Mouse (Mus musculus): ENCODE data around the gene Picalm. TPM values are rescaled to one million over a fixed set of nuclear protein-coding genes. Genes with fewer than 3 reads are reported as not detected.
"Not testable (repeated sequence)": the region's sequence is repeated elsewhere in the genome, so short reads cannot be mapped to it uniquely, and the experiment has no call there.

Picalm gene
- total RNA-seq, 1 experiment = 125 TPM

DNA sequence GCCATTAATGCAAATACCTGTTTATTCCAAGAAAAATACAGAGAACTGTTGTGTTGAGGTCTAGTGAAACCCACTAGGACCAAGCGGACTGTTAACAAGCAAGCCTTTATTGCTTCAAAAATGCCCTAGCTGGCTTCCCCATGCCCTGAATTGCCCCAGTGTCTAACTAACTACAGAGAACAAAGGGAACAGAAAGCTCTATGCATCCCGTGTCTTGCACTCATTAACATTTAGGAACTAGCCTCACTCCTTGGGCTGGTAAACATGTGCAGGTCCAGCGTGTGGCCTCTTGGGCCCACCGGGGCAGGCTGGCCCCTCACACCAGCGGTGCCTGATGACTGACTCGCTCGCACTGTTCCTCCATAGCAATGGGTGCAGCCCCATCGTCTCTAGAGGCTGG is 86.5 kb downstream of the Picalm start:
- Histone ChIP-seq H3K27ac (ENCODE audit: insufficient read depth, low read depth, low read length, poor library complexity, severe bottlenecking) (no peak overlapping the region), H3K9me3 (ENCODE audit: control insufficient read depth, insufficient read depth, low read depth, low read length) (no peaks in the 10 kb centered on the region), H3K9ac (ENCODE audit: insufficient read depth, low read depth, low read length, poor library complexity, severe bottlenecking) (no peak overlapping the region), H3K4me3 (ENCODE audit: insufficient read depth in 1 of 2, low read depth in 1 of 2, low read length in 2 of 2, poor library complexity in 1 of 2, severe bottlenecking in 1 of 2) (no peak overlapping the region), H3K4me1 (ENCODE audit: control insufficient read depth in 2 of 2, insufficient read depth in 2 of 2, low read length in 2 of 2, poor library complexity in 1 of 2) (no peaks in the 10 kb centered on the region), H3K36me3 (ENCODE audit: control insufficient read depth, insufficient read depth, low read length, poor library complexity, severe bottlenecking) (no peaks in the 10 kb centered on the region)
- DNase-seq (ENCODE audit: low read depth, low spot score) = no peak
- no peak for TF ChIP-seq CHD2 (IDR thresholded peaks at IDR 0.05; ENCODE audit: low read depth, low read length)
- no peak for TF ChIP-seq MAFK (IDR thresholded peaks at IDR 0.05; ENCODE audit: insufficient read depth, low read depth, low read length)
- no peak for TF ChIP-seq ZC3H11A (IDR thresholded peaks at IDR 0.05; ENCODE audit: borderline replicate concordance, low read depth, low read length)
- TF ChIP-seq HCFC1 (IDR thresholded peaks at IDR 0.05; ENCODE audit: borderline replicate concordance, insufficient read depth, low read length) = no peak
- no peak for TF ChIP-seq ZNF384 (IDR thresholded peaks at IDR 0.05; ENCODE audit: low read depth, low read length)
- in situ Hi-C loops (cut with MboI; ENCODE audit: low sequenced_read_pairs in 2 of 2, unreplicated experiment in 2 of 2) = no loop called here

- no peak for TF ChIP-seq CHD2 (IDR thresholded peaks at IDR 0.05; ENCODE audit: low read depth, low read length)
- TF ChIP-seq ZC3H11A (IDR thresholded peaks at IDR 0.05; ENCODE audit: borderline replicate concordance, low read depth, low read length) = no peak
- TF ChIP-seq MAFK (IDR thresholded peaks at IDR 0.05; ENCODE audit: insufficient read depth, low read depth, low read length) = no peak
- no peak for TF ChIP-seq HCFC1 (IDR thresholded peaks at IDR 0.05; ENCODE audit: borderline replicate concordance, insufficient read depth, low read length)
- no peak for TF ChIP-seq ZNF384 (IDR thresholded peaks at IDR 0.05; ENCODE audit: low read depth, low read length)
- no peaks in the 10 kb centered on the region for H3K4me1 ChIP-seq (ENCODE audit: control insufficient read depth in 2 of 2, insufficient read depth in 2 of 2, low read length in 2 of 2, poor library complexity in 1 of 2)
- H3K36me3 ChIP-seq (ENCODE audit: control insufficient read depth, insufficient read depth, low read length, poor library complexity, severe bottlenecking) = no peaks in the 10 kb centered on the region
- no peak overlapping the region for H3K27ac ChIP-seq (ENCODE audit: insufficient read depth, low read depth, low read length, poor library complexity, severe bottlenecking)
- in situ Hi-C loops (cut with MboI; ENCODE audit: low sequenced_read_pairs in 2 of 2, unreplicated experiment in 2 of 2) = no loop called here
- no peak overlapping the region for H3K9ac ChIP-seq (ENCODE audit: insufficient read depth, low read depth, low read length, poor library complexity, severe bottlenecking)
- no peak for DNase-seq (ENCODE audit: low read depth, low spot score)
- H3K9me3 ChIP-seq (ENCODE audit: control insufficient read depth, insufficient read depth, low read depth, low read length) = no peaks in the 10 kb centered on the region
- no peak overlapping the region for H3K4me3 ChIP-seq (ENCODE audit: insufficient read depth in 1 of 2, low read depth in 1 of 2, low read length in 2 of 2, poor library complexity in 1 of 2, severe bottlenecking in 1 of 2)
Observed at GRCm38 (mm10) chr7:90218122-90218521, 88.1 kb downstream of the Picalm start.

DNA sequence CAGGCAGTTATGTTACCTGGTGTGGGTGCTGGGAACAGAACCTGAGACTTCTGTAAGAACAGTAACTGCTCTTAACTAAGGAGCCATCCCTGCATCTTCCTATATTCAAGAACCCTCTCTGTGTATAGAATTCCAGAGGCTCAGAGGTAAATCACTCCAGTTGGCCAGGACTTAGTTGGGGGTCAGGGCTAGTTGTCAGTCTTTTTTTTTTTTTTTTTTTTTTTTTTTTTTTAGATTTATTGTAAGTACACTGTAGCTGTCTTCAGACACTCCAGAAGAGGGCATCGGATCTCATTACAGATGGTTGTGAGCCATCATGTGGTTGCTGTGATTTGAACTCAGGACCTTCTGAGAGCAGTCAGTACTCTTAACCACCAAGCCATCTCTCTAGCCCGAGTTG is 91.5 kb downstream of the Picalm start:
- no peak for DNase-seq (ENCODE audit: low read depth, low spot score)
- TF ChIP-seq MAFK (IDR thresholded peaks at IDR 0.05; ENCODE audit: insufficient read depth, low read depth, low read length) (no peak), ZNF384 (IDR thresholded peaks at IDR 0.05; ENCODE audit: low read depth, low read length) (peak; percentile 55)
- H3K9ac ChIP-seq (ENCODE audit: insufficient read depth, low read depth, low read length, poor library complexity, severe bottlenecking) = no peak overlapping the region
- in situ Hi-C loops (cut with MboI; ENCODE audit: low sequenced_read_pairs in 2 of 2, unreplicated experiment in 2 of 2) = no loop called here
- no peaks in the 10 kb centered on the region for H3K36me3 ChIP-seq (ENCODE audit: control insufficient read depth, insufficient read depth, low read length, poor library complexity, severe bottlenecking)
- no peak overlapping the region for H3K27ac ChIP-seq (ENCODE audit: insufficient read depth, low read depth, low read length, poor library complexity, severe bottlenecking)
- H3K4me3 ChIP-seq (ENCODE audit: insufficient read depth in 1 of 2, low read depth in 1 of 2, low read length in 2 of 2, poor library complexity in 1 of 2, severe bottlenecking in 1 of 2) = no peak overlapping the region
- H3K9me3 ChIP-seq (ENCODE audit: control insufficient read depth, insufficient read depth, low read depth, low read length) = no peaks in the 10 kb centered on the region
- H3K4me1 ChIP-seq (ENCODE audit: control insufficient read depth in 2 of 2, insufficient read depth in 2 of 2, low read length in 2 of 2, poor library complexity in 1 of 2) = no peaks in the 10 kb centered on the region

DNA sequence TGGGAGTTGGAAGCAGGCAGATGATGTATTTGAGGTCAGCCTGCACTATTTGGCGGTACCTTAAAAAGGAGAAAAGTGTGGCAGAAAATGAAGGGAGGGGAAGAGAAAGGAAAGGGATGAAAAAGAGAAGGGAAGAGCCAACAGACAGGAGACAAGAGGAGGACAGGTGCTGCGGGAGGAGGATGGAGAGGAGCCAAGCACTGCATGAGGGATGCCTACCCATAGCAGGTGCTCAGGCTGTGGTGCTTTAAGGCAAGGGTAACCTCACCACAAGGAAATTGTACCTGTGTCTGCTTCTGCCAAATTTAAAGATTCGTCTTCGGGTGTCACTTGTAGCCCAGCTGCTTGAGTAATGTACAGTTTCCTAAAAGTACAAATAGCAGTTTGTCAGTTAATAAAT is 98.1 kb downstream of the Picalm start:
- no peak overlapping the region for H3K27ac ChIP-seq (ENCODE audit: insufficient read depth, low read depth, low read length, poor library complexity, severe bottlenecking)
- in situ Hi-C loops (cut with MboI; ENCODE audit: low sequenced_read_pairs in 2 of 2, unreplicated experiment in 2 of 2) = no loop called here
- TF ChIP-seq HCFC1 (IDR thresholded peaks at IDR 0.05; ENCODE audit: borderline replicate concordance, insufficient read depth, low read length) = no peak
- no peak for TF ChIP-seq ZC3H11A (IDR thresholded peaks at IDR 0.05; ENCODE audit: borderline replicate concordance, low read depth, low read length)
- TF ChIP-seq MAFK (IDR thresholded peaks at IDR 0.05; ENCODE audit: insufficient read depth, low read depth, low read length) = no peak
- no peak for TF ChIP-seq ZNF384 (IDR thresholded peaks at IDR 0.05; ENCODE audit: low read depth, low read length)
- TF ChIP-seq CHD2 (IDR thresholded peaks at IDR 0.05; ENCODE audit: low read depth, low read length) = no peak
- no peaks in the 10 kb centered on the region for H3K9me3 ChIP-seq (ENCODE audit: control insufficient read depth, insufficient read depth, low read depth, low read length)
- H3K4me1 ChIP-seq (ENCODE audit: control insufficient read depth in 2 of 2, insufficient read depth in 2 of 2, low read length in 2 of 2, poor library complexity in 1 of 2) = no peaks in the 10 kb centered on the region
- no peak overlapping the region for H3K4me3 ChIP-seq (ENCODE audit: insufficient read depth in 1 of 2, low read depth in 1 of 2, low read length in 2 of 2, poor library complexity in 1 of 2, severe bottlenecking in 1 of 2)
- DNase-seq (ENCODE audit: low read depth, low spot score) = no peak
- no peak overlapping the region for H3K9ac ChIP-seq (ENCODE audit: insufficient read depth, low read depth, low read length, poor library complexity, severe bottlenecking)
- H3K36me3 ChIP-seq (ENCODE audit: control insufficient read depth, insufficient read depth, low read length, poor library complexity, severe bottlenecking) = no peaks in the 10 kb centered on the region

- DNase-seq (ENCODE audit: low read depth, low spot score) = peak; percentile 44
- H3K9ac ChIP-seq (ENCODE audit: insufficient read depth, low read depth, low read length, poor library complexity, severe bottlenecking); H3K36me3 ChIP-seq (ENCODE audit: control insufficient read depth, insufficient read depth, low read length, poor library complexity, severe bottlenecking); H3K4me3 ChIP-seq (ENCODE audit: insufficient read depth in 1 of 2, low read depth in 1 of 2, low read length in 2 of 2, poor library complexity in 1 of 2, severe bottlenecking in 1 of 2); H3K9me3 ChIP-seq (ENCODE audit: control insufficient read depth, insufficient read depth, low read depth, low read length); H3K27ac ChIP-seq (ENCODE audit: insufficient read depth, low read depth, low read length, poor library complexity, severe bottlenecking); in situ Hi-C loops (cut with MboI; ENCODE audit: low sequenced_read_pairs in 2 of 2, unreplicated experiment in 2 of 2); H3K4me1 ChIP-seq (ENCODE audit: control insufficient read depth in 2 of 2, insufficient read depth in 2 of 2, low read length in 2 of 2, poor library complexity in 1 of 2): not testable (repeated sequence)
- TF ChIP-seq ZC3H11A (IDR thresholded peaks at IDR 0.05; ENCODE audit: borderline replicate concordance, low read depth, low read length) = 0 out of 2 replicates have a peak, but pooled peaks have one; percentile 34
Observed at GRCm38 (mm10) chr7:90228884-90229283, 98.9 kb downstream of the Picalm start.
